Comparison of ENCODE assay signal across 11 mouse cellular contexts in the genomic region with DNA sequence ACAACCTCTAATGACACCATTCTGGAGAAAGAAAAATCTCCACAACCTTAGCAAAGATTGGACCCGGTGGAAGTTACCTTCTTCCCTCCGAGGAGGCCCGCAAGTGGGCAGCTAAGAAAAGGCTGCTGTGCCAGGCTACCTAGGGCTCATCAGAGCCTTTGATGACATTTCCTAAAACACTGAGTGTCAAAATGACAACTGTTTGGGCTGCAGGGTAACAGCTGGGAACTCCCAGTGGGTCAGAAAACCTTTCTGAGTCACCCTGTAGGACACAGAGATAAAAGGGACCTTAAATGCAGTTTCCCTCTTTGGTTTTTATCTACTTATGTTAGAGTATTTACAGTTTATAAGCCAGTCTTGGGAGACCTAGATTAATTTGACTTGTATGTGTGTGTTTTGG. TPM values are rescaled to one million over a fixed set of nuclear protein-coding genes. Genes with fewer than 3 reads are reported as not detected.
DNase-seq lines count a peak whose midpoint lies in the region; ATAC-seq and TF ChIP-seq lines count a peak whose summit lies in the region.
"Had no signal": no experiment of that assay in that cellular context is flagged by ENCODE, and none has a peak within 500 bp of the region (broad histone marks: within the 10 kb centered on the region; RNA-seq: fewer than 3 reads in every experiment).

No protein-coding gene starts in this region.

- H3K36me3 ChIP-seq in heart, embryonic 11.5 days (ENCODE audit: control insufficient read depth, insufficient read depth, low read length), result no peaks in the 10 kb centered on the region
- no peaks in the 10 kb centered on the region for H3K36me3 ChIP-seq in kidney, postnatal 0 days (ENCODE audit: insufficient read depth, low read length)
- no peaks in the 10 kb centered on the region for H3K36me3 ChIP-seq in embryonic facial prominence, embryonic 10.5 days (replicated peaks)
- no peaks in the 10 kb centered on the region for H3K36me3 ChIP-seq in liver, embryonic 13.5 days

- H3K27me3 ChIP-seq in heart, embryonic 11.5 days (ENCODE audit: control insufficient read depth, insufficient read depth, low read length), result no peaks in the 10 kb centered on the region
- no peaks in the 10 kb centered on the region for H3K27me3 ChIP-seq in kidney, postnatal 0 days (ENCODE audit: insufficient read depth, low read length)
- 0 out of 2 replicates have a peak, but pooled peaks cover 6% of the 10 kb centered on the region for H3K27me3 ChIP-seq in embryonic facial prominence, embryonic 10.5 days (replicated peaks; ENCODE audit: low read depth, poor library complexity, severe bottlenecking)
- 0 out of 2 replicates have a peak, but pooled peaks cover 9% of the 10 kb centered on the region for H3K27me3 ChIP-seq in liver, embryonic 13.5 days
- H3K27me3 ChIP-seq: CH12.LX had no signal

- no peak overlapping the region for H3K4me2 ChIP-seq in heart, embryonic 11.5 days
- H3K4me2 ChIP-seq in kidney, postnatal 0 days (ENCODE audit: low read length), result no peak overlapping the region
- H3K4me2 ChIP-seq in liver, embryonic 13.5 days, result no peak overlapping the region

- no peak for ATAC-seq in heart, embryonic 11.5 days (replicated peaks; ENCODE audit: insufficient number of reproducible peaks, low FRiP score, low TSS enrichment)
- ATAC-seq in kidney, postnatal 0 days (replicated peaks; ENCODE audit: low FRiP score, low read depth), result no peak
- ATAC-seq in liver, embryonic 13.5 days (ENCODE audit: low read depth), result no peak

- intact Hi-C loops in heart, postnatal 25 days (cut with DNase I), result loop anchor here (1.0 to 5.0 kb wide), 2 partner anchors 21 to 153 kb away; no protein-coding TSS in a partner anchor

- TF ChIP-seq CTCF in kidney, postnatal 0 days (IDR thresholded peaks at IDR 0.05; ENCODE audit: low read depth), result no peak

- H3K4me3 ChIP-seq in heart, embryonic 11.5 days (ENCODE audit: low read depth, low read length), result no peak overlapping the region
- no peak overlapping the region for H3K4me3 ChIP-seq in kidney, postnatal 0 days (replicated peaks; ENCODE audit: low read depth, low read length)
- no peak overlapping the region for H3K4me3 ChIP-seq in embryonic facial prominence, embryonic 10.5 days
- H3K4me3 ChIP-seq in liver, embryonic 13.5 days (replicated peaks), result no peak overlapping the region

- no peaks in the 10 kb centered on the region for H3K9me3 ChIP-seq in heart, embryonic 11.5 days (replicated peaks; ENCODE audit: control insufficient read depth, low read length)
- no peaks in the 10 kb centered on the region for H3K9me3 ChIP-seq in kidney, postnatal 0 days (replicated peaks; ENCODE audit: low read length)
- H3K9me3 ChIP-seq in embryonic facial prominence, embryonic 10.5 days, result no peaks in the 10 kb centered on the region
- no peaks in the 10 kb centered on the region for H3K9me3 ChIP-seq in liver, embryonic 13.5 days (replicated peaks)

- 72% methylated on average over 3 of the region's 3 CpGs for WGBS in heart, embryonic 11.5 days (ENCODE audit: insufficient replicate concordance)
- 52% methylated on average over 3 of the region's 3 CpGs for WGBS in kidney, postnatal 0 days
- 86% methylated on average over 3 of the region's 3 CpGs for WGBS in embryonic facial prominence, embryonic 10.5 days
- WGBS in liver, embryonic 13.5 days (ENCODE audit: insufficient replicate concordance), result 48% methylated on average over 3 of the region's 3 CpGs

- peak overlapping the region; percentile 79 for H3K27ac ChIP-seq in heart, embryonic 11.5 days (ENCODE audit: low read depth, low read length)
- peak overlapping the region; percentile 81 for H3K27ac ChIP-seq in kidney, postnatal 0 days
- peak overlapping the region; percentile 51; the same call in 1 of the 2 replicates for H3K27ac ChIP-seq in embryonic facial prominence, embryonic 10.5 days (replicated peaks)
- peak overlapping the region; percentile 36; the same call in 1 of the 2 replicates for H3K27ac ChIP-seq in liver, embryonic 13.5 days

- peaks cover 11% of the 10 kb centered on the region for H3K4me1 ChIP-seq in heart, embryonic 11.5 days (ENCODE audit: control insufficient read depth, insufficient read depth, low read length)
- peaks cover 21% of the 10 kb centered on the region; the same call in 1 of the 2 replicates for H3K4me1 ChIP-seq in kidney, postnatal 0 days (replicated peaks; ENCODE audit: insufficient read depth, low read length)
- peaks cover 57% of the 10 kb centered on the region for H3K4me1 ChIP-seq in embryonic facial prominence, embryonic 10.5 days
- H3K4me1 ChIP-seq in liver, embryonic 13.5 days (replicated peaks), result peaks cover 7% of the 10 kb centered on the region

- no peak for DNase-seq in heart, postnatal 25 days (ENCODE audit: low spot score)
- DNase-seq in kidney, postnatal 0 days (ENCODE audit: low spot score), result no peak
- no peak for DNase-seq in kidney, postnatal 4 days
- DNase-seq in embryonic facial prominence, embryonic 10.5 days (ENCODE audit: low spot score), result no peak
- DNase-seq in liver, embryonic 13.5 days, result no peak
- no peak for DNase-seq in cerebellum, postnatal 10 days
- DNase-seq in frontal cortex, postnatal 10 days (ENCODE audit: low spot score in 2 of 2), result no peak
- DNase-seq: lung, adult 2 months; thymus, postnatal 14 days had no signal

- no peak overlapping the region for H3K9ac ChIP-seq in heart, embryonic 11.5 days (ENCODE audit: low read depth, low read length)
- no peak overlapping the region for H3K9ac ChIP-seq in kidney, postnatal 0 days (ENCODE audit: low read depth, low read length)
- H3K9ac ChIP-seq in liver, embryonic 13.5 days, result no peak overlapping the region

RNA-seq across cellular contexts. Expression of gene Rfx8, which starts 6.1 kb away (rescaled TPM):
- 0.74 and 1.5 TPM in 2 replicates for polyA plus RNA-seq in heart, embryonic 11.5 days (2014; fragmentation: Nextera tagmentation; extraction: Ambion mirVana)
- total RNA-seq in heart, postnatal 25 days (2021), result under 1 TPM; 0.34 to 0.36 TPM
- 0.22 and 0.29 TPM in 2 replicates for polyA plus RNA-seq in kidney, postnatal 0 days (2015; fragmentation: Nextera tagmentation; extraction: Ambion mirVana)
- 0.43 and 0.56 TPM in 2 replicates for polyA plus RNA-seq in embryonic facial prominence, embryonic 10.5 days (2016; fragmentation: Nextera tagmentation; extraction: Ambion mirVana)
- polyA plus RNA-seq in liver, embryonic 13.5 days (2015; fragmentation: Nextera tagmentation; extraction: Ambion mirVana), result 0.06 and 0.08 TPM in 2 replicates
- total RNA-seq: CH12.LX had no signal
